Mouse (Mus musculus) thymus, adult 2 months (tissue): Measurements from ENCODE around the gene Myadml2. TPM values are rescaled to one million over a fixed set of nuclear protein-coding genes. Genes with fewer than 3 reads are reported as not detected.
"Not testable (repeated sequence)": the region's sequence is repeated elsewhere in the genome, so short reads cannot be mapped to it uniquely, and the experiment has no call there.

Experiments used
- DNase-seq: peaks from one replicate; pipeline ENCODE4 v3.0.0; 2021
- H3K27ac ChIP-seq: fragments of 200-500 bp; 2 replicates; pipeline ENCODE4 v1.5.1; 2012; ENCODE audit warnings: low read length, control low read depth; ENCODE audit not compliant: control insufficient read depth, insufficient read depth
- H3K27me3 ChIP-seq: fragments of 200-500 bp; 2 replicates; pipeline ENCODE4 v1.6.1; 2012; ENCODE audit warnings: mild to moderate bottlenecking, low read length, moderate library complexity, mixed read lengths; ENCODE audit not compliant: control insufficient read depth, insufficient read depth
- H3K36me3 ChIP-seq: fragments of 200-500 bp; 2 replicates; pipeline ENCODE4 v1.6.1; 2012; ENCODE audit warnings: mild to moderate bottlenecking, low read length, moderate library complexity; ENCODE audit not compliant: control insufficient read depth, insufficient read depth
- H3K4me1 ChIP-seq: fragments of 200-500 bp; replicated peaks from 2 replicates; pipeline ENCODE4 v1.6.1; 2012; ENCODE audit warnings: low read length; ENCODE audit not compliant: control insufficient read depth, insufficient read depth
- H3K4me3 ChIP-seq: fragments of 200-500 bp; 2 replicates; pipeline ENCODE4 v1.5.1; 2012; ENCODE audit warnings: mild to moderate bottlenecking, low read length, control low read depth, moderate library complexity; ENCODE audit not compliant: control insufficient read depth, insufficient read depth
- CTCF ChIP-seq: fragments of 200-500 bp; IDR thresholded peaks from 2 replicates; pipeline ENCODE4 v1.5.1; 2012; ENCODE audit warnings: mild to moderate bottlenecking, control low read depth, low read length, moderate library complexity, borderline replicate concordance; ENCODE audit not compliant: control insufficient read depth, poor library complexity, insufficient read depth; ENCODE audit errors: extremely low read depth
- POLR2A ChIP-seq: fragments of 200-500 bp; IDR thresholded peaks from 2 replicates; pipeline ENCODE4 v1.6.1; 2012; ENCODE audit warnings: mild to moderate bottlenecking, low read length, control low read depth, moderate library complexity; ENCODE audit not compliant: control insufficient read depth, poor library complexity, insufficient read depth; ENCODE audit errors: extremely low read depth
- WGBS: fragments of 180-500 bp; shearing (Covaris S2); methylation state at CpG from one replicate; pipeline ENCODE4 v1.1.7; 2018; 5-methylcytosine and 5-hydroxymethylcytosine counted together
- polyA plus RNA-seq: library from polyadenylated mRNA; depleted of rRNA; stranded (reverse); fragments of >200 nt; gene quantifications from 2 replicates; pipeline ENCODE4 v1.2.3, GENCODE M21; 2012

The Myadml2 gene
- polyA plus RNA-seq, 1 experiment: 3.2 TPM

GRCm38 (mm10) chr11:120682683-120683082, 34.7 kb upstream of the Myadml2 start:
- H3K27ac ChIP-seq: no peak overlapping the region
- 97% methylated on average over 5 of the region's 5 CpGs for WGBS
- no peak for TF ChIP-seq CTCF
- TF ChIP-seq POLR2A: no peak
- H3K27me3 ChIP-seq: no peaks in the 10 kb centered on the region
- H3K36me3 ChIP-seq: peaks cover 18% of the 10 kb centered on the region; the same call in 1 of the 2 replicates
- no peaks in the 10 kb centered on the region for H3K4me1 ChIP-seq
- DNase-seq: no peak
- no peak overlapping the region for H3K4me3 ChIP-seq

GRCm38 (mm10) chr11:120679909-120680308, 32.0 kb upstream of the Myadml2 start:
- Histone ChIP-seq H3K4me3 (no peak overlapping the region), H3K27ac (no peak overlapping the region), H3K36me3 (peaks cover 18% of the 10 kb centered on the region; the same call in 1 of the 2 replicates), H3K27me3 (no peaks in the 10 kb centered on the region), H3K4me1 (peaks cover 5% of the 10 kb centered on the region; the same call in 1 of the 2 replicates)
- no peak for DNase-seq
- TF ChIP-seq POLR2A (no peak), CTCF (no peak)
- WGBS: 87% methylated on average over 3 of the region's 3 CpGs

- TF ChIP-seq CTCF (no peak), POLR2A (no peak)
- H3K27me3 ChIP-seq: no peaks in the 10 kb centered on the region
- peaks cover 13% of the 10 kb centered on the region; the same call in 1 of the 2 replicates for H3K36me3 ChIP-seq
- peaks cover 17% of the 10 kb centered on the region for H3K4me1 ChIP-seq
- H3K4me3 ChIP-seq: no peak overlapping the region
- no peak overlapping the region for H3K27ac ChIP-seq
- no peak for DNase-seq
- 96% methylated on average over 4 of the region's 4 CpGs for WGBS
These were observed 29.0 kb upstream of the Myadml2 start for GRCm38 (mm10) chr11:120676951-120677350.

DNA sequence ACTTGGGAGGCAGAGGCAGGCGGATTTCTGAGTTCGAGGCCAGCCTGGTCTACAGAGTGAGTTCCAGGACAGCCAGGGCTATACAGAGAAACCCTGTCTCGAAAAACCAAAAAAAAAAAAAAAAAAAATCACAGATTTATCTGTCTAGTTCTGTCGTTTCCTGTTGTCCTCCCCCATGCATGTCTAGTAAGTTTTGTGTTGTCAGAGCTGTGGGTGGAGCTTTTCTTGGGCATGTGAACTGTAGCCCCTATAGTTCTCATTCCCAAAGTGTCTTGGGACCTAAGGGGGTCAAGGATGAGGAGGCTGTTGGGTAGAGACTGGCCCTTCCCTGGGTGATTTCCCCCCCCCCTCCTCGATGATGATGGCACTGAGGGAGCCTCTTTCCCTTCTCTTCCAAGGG, 27.9 kb upstream of the Myadml2 start:
- whole genome bisulfite sequencing: 74% methylated on average over 5 of the region's 5 CpGs
- Histone ChIP-seq H3K36me3 (peaks cover 13% of the 10 kb centered on the region; the same call in 1 of the 2 replicates), H3K4me1 (peaks cover 17% of the 10 kb centered on the region)
- not testable (repeated sequence) for DNase-seq, H3K4me3 ChIP-seq, H3K27me3 ChIP-seq, H3K27ac ChIP-seq

- TF ChIP-seq POLR2A: no peak
- no peak for TF ChIP-seq CTCF
- DNase-seq: peak; percentile 6
- peak overlapping the region; percentile 80 for H3K4me3 ChIP-seq
- H3K36me3 ChIP-seq: peaks cover 4% of the 10 kb centered on the region; the same call in 1 of the 2 replicates
- peak overlapping the region; percentile 4; the same call in 1 of the 2 replicates for H3K27ac ChIP-seq
- 38% methylated on average over 12 of the region's 12 CpGs for WGBS
- no peaks in the 10 kb centered on the region for H3K27me3 ChIP-seq
- peaks cover 17% of the 10 kb centered on the region for H3K4me1 ChIP-seq
These were observed 25.7 kb upstream of the Myadml2 start for GRCm38 (mm10) chr11:120673594-120674122.

GRCm38 (mm10) chr11:120672687-120673593, 25.0 kb upstream of the Myadml2 start, which contains the start of gene Aspscr1:
Gene Aspscr1 (plus strand): TSS chr11:120672973.
- TF ChIP-seq POLR2A (peak; percentile 43; the same call in 1 of the 2 replicates), CTCF (0 out of 2 replicates have a peak, but pooled peaks have one; percentile 15)
- H3K4me3 ChIP-seq: peak within 1 kb of the TSS; percentile 80
- H3K27me3 ChIP-seq: no peaks in the 10 kb centered on the region
- peak within 1 kb of the TSS; percentile 4; the same call in 1 of the 2 replicates for H3K27ac ChIP-seq
- 2% methylated on average over 83 of the region's 83 CpGs for WGBS
- peak; percentile 98 for DNase-seq
- no peaks in the 10 kb centered on the region for H3K36me3 ChIP-seq
- peaks cover 17% of the 10 kb centered on the region for H3K4me1 ChIP-seq
